Mouse (Mus musculus) heart, embryonic 12.5 days (tissue): ENCODE measurements around the gene Syn3. TPM values are rescaled to one million over a fixed set of nuclear protein-coding genes. Genes with fewer than 3 reads are reported as not detected.

Experiments used
- ATAC-seq: fragments of 200-750 bp; cut with Nextera tagmentation; 2 replicates; pipeline ENCODE4 v1.8.0; 2017; ENCODE audit warnings: moderate TSS enrichment, moderate library complexity; ENCODE audit not compliant: insufficient number of reproducible peaks, low FRiP score
- H3K27ac ChIP-seq: fragments of 300-500 bp; sonication (generic); 2 replicates; pipeline ENCODE4 v1.5.1; 2016; ENCODE audit warnings: mild to moderate bottlenecking, moderate library complexity; ENCODE audit not compliant: poor library complexity, severe bottlenecking
- H3K27me3 ChIP-seq: fragments of 300-500 bp; sonication (generic); replicated peaks from 2 replicates; pipeline ENCODE4 v1.6.1; 2016; ENCODE audit warnings: mild to moderate bottlenecking, moderate library complexity
- H3K36me3 ChIP-seq: fragments of 300-500 bp; sonication (generic); 2 replicates; pipeline ENCODE4 v1.6.1; 2016; ENCODE audit warnings: mild to moderate bottlenecking, moderate library complexity
- H3K4me1 ChIP-seq: fragments of 300-500 bp; sonication (generic); replicated peaks from 2 replicates; pipeline ENCODE4 v1.6.1; 2016; ENCODE audit warnings: mild to moderate bottlenecking
- H3K4me2 ChIP-seq: fragments of 300-500 bp; sonication (generic); 2 replicates; pipeline ENCODE4 v1.6.1; 2016; ENCODE audit warnings: mild to moderate bottlenecking, moderate library complexity
- H3K4me3 ChIP-seq: fragments of 300-500 bp; sonication (generic); 2 replicates; pipeline ENCODE4 v1.5.1; 2016; ENCODE audit warnings: mild to moderate bottlenecking
- H3K9ac ChIP-seq: fragments of 300-500 bp; sonication (generic); 2 replicates; pipeline ENCODE4 v1.6.1; 2016; ENCODE audit warnings: mild to moderate bottlenecking, moderate library complexity
- H3K9me3 ChIP-seq: fragments of 300-500 bp; sonication (generic); replicated peaks from 2 replicates; pipeline ENCODE4 v1.6.1; 2016; ENCODE audit warnings: mild to moderate bottlenecking, moderate library complexity
- WGBS: fragments of 180-500 bp; shearing (Covaris S2); methylation state at CpG from one replicate; pipeline ENCODE4 v1.1.7; 2016; 5-methylcytosine and 5-hydroxymethylcytosine counted together
- polyA plus RNA-seq: library from polyadenylated mRNA; unstranded; fragments of >200 nt; fragmentation: Nextera tagmentation; extraction: Ambion mirVana; gene quantifications from 2 replicates; pipeline ENCODE4 v1.2.1, GENCODE M21; 2016

The Syn3 gene
- polyA plus RNA-seq, 1 experiment from 2014 or later: 1.5 TPM

GRCm38 (mm10) chr10:86488544-86488943, 10.2 kb downstream of the Syn3 start:
- Histone ChIP-seq H3K9ac (no peak overlapping the region), H3K4me2 (no peak overlapping the region), H3K27me3 (no peaks in the 10 kb centered on the region), H3K4me1 (no peaks in the 10 kb centered on the region), H3K36me3 (no peaks in the 10 kb centered on the region), H3K27ac (no peak overlapping the region), H3K9me3 (no peaks in the 10 kb centered on the region), H3K4me3 (no peak overlapping the region)
- WGBS: 74% methylated on average over 5 of the region's 5 CpGs
- no peak for ATAC-seq

GRCm38 (mm10) chr10:86485971-86486370, 12.7 kb downstream of the Syn3 start:
- WGBS: 73% methylated on average over 4 of the region's 4 CpGs
- Histone ChIP-seq H3K9ac (no peak overlapping the region), H3K4me2 (no peak overlapping the region), H3K27ac (no peak overlapping the region), H3K36me3 (no peaks in the 10 kb centered on the region), H3K9me3 (no peaks in the 10 kb centered on the region), H3K4me3 (no peak overlapping the region), H3K4me1 (no peaks in the 10 kb centered on the region), H3K27me3 (no peaks in the 10 kb centered on the region)
- no peak for ATAC-seq

- no peaks in the 10 kb centered on the region for H3K27me3 ChIP-seq
- no peaks in the 10 kb centered on the region for H3K4me1 ChIP-seq
- WGBS: 15% methylated on average over 3 of the region's 3 CpGs
- H3K9me3 ChIP-seq: no peaks in the 10 kb centered on the region
- H3K9ac ChIP-seq: no peak overlapping the region
- H3K4me3 ChIP-seq: no peak overlapping the region
- no peak overlapping the region for H3K27ac ChIP-seq
- no peak overlapping the region for H3K4me2 ChIP-seq
- ATAC-seq: no peak
- no peaks in the 10 kb centered on the region for H3K36me3 ChIP-seq
These were observed 14.7 kb downstream of the Syn3 start for GRCm38 (mm10) chr10:86483968-86484367.

- H3K9me3 ChIP-seq: no peaks in the 10 kb centered on the region
- WGBS: 58% methylated on average over 1 of the region's 1 CpGs
- H3K4me3 ChIP-seq: no peak overlapping the region
- H3K27ac ChIP-seq: no peak overlapping the region
- no peaks in the 10 kb centered on the region for H3K27me3 ChIP-seq
- no peak overlapping the region for H3K4me2 ChIP-seq
- H3K4me1 ChIP-seq: no peaks in the 10 kb centered on the region
- H3K9ac ChIP-seq: no peak overlapping the region
- H3K36me3 ChIP-seq: no peaks in the 10 kb centered on the region
- ATAC-seq: no peak
These were observed 16.2 kb downstream of the Syn3 start for GRCm38 (mm10) chr10:86482496-86482895.

GRCm38 (mm10) chr10:86480711-86481110, 18.0 kb downstream of the Syn3 start:
- H3K4me3 ChIP-seq: no peak overlapping the region
- 85% methylated on average over 6 of the region's 6 CpGs for WGBS
- no peak overlapping the region for H3K4me2 ChIP-seq
- H3K36me3 ChIP-seq: no peaks in the 10 kb centered on the region
- ATAC-seq: no peak
- H3K9ac ChIP-seq: no peak overlapping the region
- H3K27ac ChIP-seq: no peak overlapping the region
- H3K4me1 ChIP-seq: no peaks in the 10 kb centered on the region
- H3K9me3 ChIP-seq: no peaks in the 10 kb centered on the region
- no peaks in the 10 kb centered on the region for H3K27me3 ChIP-seq

- Histone ChIP-seq H3K4me3 (no peak overlapping the region), H3K9ac (no peak overlapping the region), H3K27ac (no peak overlapping the region), H3K9me3 (no peaks in the 10 kb centered on the region), H3K27me3 (no peaks in the 10 kb centered on the region), H3K4me1 (no peaks in the 10 kb centered on the region), H3K4me2 (no peak overlapping the region), H3K36me3 (no peaks in the 10 kb centered on the region)
- ATAC-seq: no peak
- WGBS: 34% methylated on average over 4 of the region's 4 CpGs
These were observed 19.0 kb downstream of the Syn3 start for GRCm38 (mm10) chr10:86479718-86480121.

GRCm38 (mm10) chr10:86476720-86477119, 22.0 kb downstream of the Syn3 start:
- no peaks in the 10 kb centered on the region for H3K9me3 ChIP-seq
- WGBS: 79% methylated on average over 7 of the region's 7 CpGs
- no peak overlapping the region for H3K27ac ChIP-seq
- no peak overlapping the region for H3K4me2 ChIP-seq
- no peaks in the 10 kb centered on the region for H3K36me3 ChIP-seq
- no peak for ATAC-seq
- H3K27me3 ChIP-seq: no peaks in the 10 kb centered on the region
- no peaks in the 10 kb centered on the region for H3K4me1 ChIP-seq
- no peak overlapping the region for H3K9ac ChIP-seq
- no peak overlapping the region for H3K4me3 ChIP-seq

- H3K27ac ChIP-seq: no peak overlapping the region
- H3K4me2 ChIP-seq: no peak overlapping the region
- no peaks in the 10 kb centered on the region for H3K27me3 ChIP-seq
- no peak overlapping the region for H3K9ac ChIP-seq
- H3K36me3 ChIP-seq: no peaks in the 10 kb centered on the region
- H3K9me3 ChIP-seq: no peaks in the 10 kb centered on the region
- WGBS: 86% methylated on average over 5 of the region's 5 CpGs
- no peak for ATAC-seq
- H3K4me3 ChIP-seq: no peak overlapping the region
- no peaks in the 10 kb centered on the region for H3K4me1 ChIP-seq
These were observed 23.4 kb downstream of the Syn3 start for GRCm38 (mm10) chr10:86475270-86475669.

- H3K36me3 ChIP-seq: no peaks in the 10 kb centered on the region
- H3K9ac ChIP-seq: no peak overlapping the region
- WGBS: 66% methylated on average over 8 of the region's 8 CpGs
- H3K4me1 ChIP-seq: no peaks in the 10 kb centered on the region
- ATAC-seq: no peak
- no peaks in the 10 kb centered on the region for H3K27me3 ChIP-seq
- no peak overlapping the region for H3K4me2 ChIP-seq
- H3K27ac ChIP-seq: no peak overlapping the region
- no peak overlapping the region for H3K4me3 ChIP-seq
- no peaks in the 10 kb centered on the region for H3K9me3 ChIP-seq
These were observed 24.2 kb downstream of the Syn3 start for GRCm38 (mm10) chr10:86474176-86475154.

GRCm38 (mm10) chr10:86473637-86474154, 25.0 kb downstream of the Syn3 start:
- WGBS: 28% methylated on average over 3 of the region's 3 CpGs
- no peak overlapping the region for H3K4me2 ChIP-seq
- no peak overlapping the region for H3K27ac ChIP-seq
- H3K4me3 ChIP-seq: no peak overlapping the region
- H3K4me1 ChIP-seq: no peaks in the 10 kb centered on the region
- H3K9ac ChIP-seq: no peak overlapping the region
- no peaks in the 10 kb centered on the region for H3K36me3 ChIP-seq
- no peaks in the 10 kb centered on the region for H3K9me3 ChIP-seq
- ATAC-seq: no peak
- no peaks in the 10 kb centered on the region for H3K27me3 ChIP-seq

- Histone ChIP-seq H3K9me3 (no peaks in the 10 kb centered on the region), H3K4me2 (no peak overlapping the region)
These were observed 29.8 kb downstream of the Syn3 start for GRCm38 (mm10) chr10:86468612-86469546.

More at GRCm38 (mm10) chr10:86468612-86469546, 29.8 kb downstream of the Syn3 start:
- Histone ChIP-seq H3K27ac (no peak overlapping the region), H3K4me3 (no peak overlapping the region), H3K9ac (no peak overlapping the region), H3K27me3 (no peaks in the 10 kb centered on the region), H3K4me1 (no peaks in the 10 kb centered on the region), H3K36me3 (no peaks in the 10 kb centered on the region)
- 69% methylated on average over 13 of the region's 13 CpGs for WGBS
- ATAC-seq: no peak
